8 mouse cellular contexts compared by ENCODE assay signal in genomic region chr8:123408586-123409544, GRCm38 (mm10). TPM values are rescaled to one million over a fixed set of nuclear protein-coding genes. Genes with fewer than 3 reads are reported as not detected.
A peak's percentile ranks its signal among the peaks of the same experiment; 100 is the strongest.
DNase-seq lines count a peak whose midpoint lies in the region; ATAC-seq and TF ChIP-seq lines count a peak whose summit lies in the region.
"Had no signal": no experiment of that assay in that cellular context is flagged by ENCODE, and none has a peak within 500 bp of the region (broad histone marks: within the 10 kb centered on the region; RNA-seq: fewer than 3 reads in every experiment).

No protein-coding gene starts in this region.

- no peak for TF ChIP-seq CTCF in C2C12 (IDR thresholded peaks at IDR 0.05; ENCODE audit: control insufficient read depth, insufficient read depth, insufficient read length)
- no peak for TF ChIP-seq CTCF in forebrain, postnatal 0 days (IDR thresholded peaks at IDR 0.05; ENCODE audit: low read depth)

- H3K36me3 ChIP-seq in C2C12 (ENCODE audit: control insufficient read depth, insufficient read depth), result peaks cover 1% of the 10 kb centered on the region
- no peaks in the 10 kb centered on the region for H3K36me3 ChIP-seq in forebrain, postnatal 0 days (ENCODE audit: insufficient read depth)
- H3K36me3 ChIP-seq in midbrain, embryonic 11.5 days (ENCODE audit: control insufficient read depth, insufficient read depth, low read length), result no peaks in the 10 kb centered on the region

- H3K4me3 ChIP-seq in C2C12 (ENCODE audit: insufficient read depth, poor library complexity, severe bottlenecking), result no peak overlapping the region
- H3K4me3 ChIP-seq in forebrain, postnatal 0 days (ENCODE audit: low read depth, low read length), result no peak overlapping the region
- no peak overlapping the region for H3K4me3 ChIP-seq in midbrain, embryonic 11.5 days (ENCODE audit: low read depth, low read length)

- peaks cover 14% of the 10 kb centered on the region for H3K79me2 ChIP-seq in C2C12 (ENCODE audit: control insufficient read depth, insufficient read depth)

- no peaks in the 10 kb centered on the region for H3K27me3 ChIP-seq in C2C12 (ENCODE audit: control insufficient read depth, insufficient read depth, insufficient read length)
- no peaks in the 10 kb centered on the region for H3K27me3 ChIP-seq in forebrain, postnatal 0 days (ENCODE audit: insufficient read depth, low read length)
- H3K27me3 ChIP-seq in midbrain, embryonic 11.5 days (ENCODE audit: control insufficient read depth, insufficient read depth, low read length), result peaks cover 5% of the 10 kb centered on the region

- H3K9me3 ChIP-seq in forebrain, postnatal 0 days (ENCODE audit: low read length), result no peaks in the 10 kb centered on the region
- H3K9me3 ChIP-seq in midbrain, embryonic 11.5 days (ENCODE audit: control insufficient read depth, low read length), result no peaks in the 10 kb centered on the region

- peak overlapping the region; percentile 90 for H3K4me2 ChIP-seq in forebrain, postnatal 0 days (ENCODE audit: low read depth)
- H3K4me2 ChIP-seq in midbrain, embryonic 11.5 days, result no peak overlapping the region; the same call in 1 of the 2 replicates

- 71% methylated on average over 9 of the region's 9 CpGs for WGBS in forebrain, postnatal 0 days
- WGBS in midbrain, embryonic 11.5 days, result 83% methylated on average over 9 of the region's 9 CpGs

- H3K9ac ChIP-seq in forebrain, postnatal 0 days, result 0 out of 2 replicates have a peak overlapping the region, but pooled peaks have one; percentile 99
- peak overlapping the region; percentile 22; the same call in 1 of the 2 replicates for H3K9ac ChIP-seq in midbrain, embryonic 11.5 days (ENCODE audit: low read length)

- 0 out of 2 replicates have a peak overlapping the region, but pooled peaks have one; percentile 98 for H3K27ac ChIP-seq in forebrain, postnatal 0 days (ENCODE audit: low read depth, low read length)
- no peak overlapping the region; the same call in 1 of the 2 replicates for H3K27ac ChIP-seq in midbrain, embryonic 11.5 days (ENCODE audit: low read depth, low read length)

- ATAC-seq in forebrain, postnatal 0 days, result no peak
- ATAC-seq in midbrain, embryonic 11.5 days (ENCODE audit: low FRiP score), result no peak

- intact Hi-C loops in left cerebral cortex, postnatal 36 days (cut with DNase I), result no loop called here

- H3K4me1 ChIP-seq in forebrain, postnatal 0 days (ENCODE audit: insufficient read depth), result peaks cover 14% of the 10 kb centered on the region; the same call in 1 of the 2 replicates
- peaks cover 26% of the 10 kb centered on the region for H3K4me1 ChIP-seq in midbrain, embryonic 11.5 days (ENCODE audit: control insufficient read depth, insufficient read depth, low read length)

- peaks cover 2% of the 10 kb centered on the region for H3K79me3 ChIP-seq in C2C12 (ENCODE audit: low read depth)

- DNase-seq in Muller cell, postnatal 12 days (ENCODE audit: inconsistent ontology term), result peak; percentile 25
- DNase-seq in forebrain, postnatal 0 days, result no peak
- DNase-seq in midbrain, embryonic 11.5 days (ENCODE audit: low spot score, missing footprints), result peak; percentile 78
- no peak for DNase-seq in urinary bladder, adult 18-20 months (ENCODE audit: low spot score in 2 of 2)
- DNase-seq in right cerebral cortex, postnatal 4 days, result no peak
- no peak for DNase-seq in left cerebral cortex, postnatal 36 days (ENCODE audit: low spot score in 2 of 2)
- DNase-seq: kidney, postnatal 10 days had no signal

- H3ac ChIP-seq in C2C12 (ENCODE audit: control insufficient read depth, insufficient read length, low read depth), result peak overlapping the region; percentile 3

TF ChIP-seq in C2C12, 6 proteins besides CTCF, POLR2A, EP300 and RAD21:
- TF ChIP-seq MYOD1 (IDR thresholded peaks at IDR 0.05; ENCODE audit: control insufficient read depth, insufficient read length, low read depth) (peak; percentile 69), MYOG (IDR thresholded peaks at IDR 0.05; ENCODE audit: control insufficient read depth, extremely low read depth, insufficient read length) (no peak)

RNA-seq across cellular contexts. Expression of gene Mc1r, which starts 2.0 kb away (rescaled TPM):
- 0.01 TPM for polyA plus RNA-seq in C2C12 (2012; fragmentation: generic; extraction: Trizol)
- 0.10 TPM in 1 of 2 replicates, not detected in the other for total RNA-seq in forebrain, postnatal 0 days (2014; rRNA removed)
- polyA plus RNA-seq in forebrain, postnatal 0 days (2015; fragmentation: Nextera tagmentation; extraction: Ambion mirVana), result 0.07 and 0.08 TPM in 2 replicates
- 0.06 and 0.12 TPM in 2 replicates for polyA plus RNA-seq in midbrain, embryonic 11.5 days (2014; fragmentation: Nextera tagmentation; extraction: Ambion mirVana)
- under 1 TPM in 1 of 2 experiments, not detected in 1; 0.14 TPM for total RNA-seq in left cerebral cortex, postnatal 36 days (2021)

RNA-seq across cellular contexts. Expression of gene Tubb3, which starts 2.4 kb away (rescaled TPM):
- 140 TPM for polyA plus RNA-seq in C2C12 (2012; fragmentation: generic; extraction: Trizol)
- total RNA-seq in forebrain, postnatal 0 days (2014; rRNA removed), result 3,807 and 3,931 TPM in 2 replicates
- 2,045 and 2,116 TPM in 2 replicates for polyA plus RNA-seq in forebrain, postnatal 0 days (2015; fragmentation: Nextera tagmentation; extraction: Ambion mirVana)
- 777 and 840 TPM in 2 replicates for polyA plus RNA-seq in midbrain, embryonic 11.5 days (2014; fragmentation: Nextera tagmentation; extraction: Ambion mirVana)
- 100 to 1,000 TPM; 399 to 458 TPM for total RNA-seq in left cerebral cortex, postnatal 36 days (2021)

RNA-seq across cellular contexts. Expression of gene Def8, which starts 14.5 kb away (rescaled TPM):
- polyA plus RNA-seq in C2C12 (2012; fragmentation: generic; extraction: Trizol), result 23.9 TPM
- total RNA-seq in forebrain, postnatal 0 days (2014; rRNA removed), result 35.8 and 41.4 TPM in 2 replicates
- 35.0 and 36.4 TPM in 2 replicates for polyA plus RNA-seq in forebrain, postnatal 0 days (2015; fragmentation: Nextera tagmentation; extraction: Ambion mirVana)
- 35.3 and 35.5 TPM in 2 replicates for polyA plus RNA-seq in midbrain, embryonic 11.5 days (2014; fragmentation: Nextera tagmentation; extraction: Ambion mirVana)
- 10 to 100 TPM; 62.0 to 64.3 TPM for total RNA-seq in left cerebral cortex, postnatal 36 days (2021)

RNA-seq across cellular contexts. Expression of gene Tcf25, which starts 35.3 kb away (rescaled TPM):
- polyA plus RNA-seq in C2C12 (2012; fragmentation: generic; extraction: Trizol), result 128 TPM
- total RNA-seq in forebrain, postnatal 0 days (2014; rRNA removed), result 434 and 487 TPM in 2 replicates
- polyA plus RNA-seq in forebrain, postnatal 0 days (2015; fragmentation: Nextera tagmentation; extraction: Ambion mirVana), result 275 and 296 TPM in 2 replicates
- polyA plus RNA-seq in midbrain, embryonic 11.5 days (2014; fragmentation: Nextera tagmentation; extraction: Ambion mirVana), result 171 and 181 TPM in 2 replicates
- total RNA-seq in left cerebral cortex, postnatal 36 days (2021), result 100 to 1,000 TPM; 543 to 593 TPM

Comparison
In these comparisons a context has a peak if more than half of its experiments do, and no peak if none do; other contexts are left out.
1. DNase-seq: peak in Muller cell, postnatal 12 days (single experiment) and midbrain, embryonic 11.5 days (single experiment); none in forebrain, postnatal 0 days (single experiment), urinary bladder, adult 18-20 months (0 of 2), right cerebral cortex, postnatal 4 days (single experiment) and left cerebral cortex, postnatal 36 days (0 of 2).